Mouse (Mus musculus) CH12.LX (cell line): ENCODE results near the gene Itga2b. TPM values are rescaled to one million over a fixed set of nuclear protein-coding genes. Genes with fewer than 3 reads are reported as not detected.
A peak's percentile ranks its signal among the peaks of the same experiment; 100 is the strongest.

ENCODE experiments used
- DNase-seq: peaks from one replicate; pipeline ENCODE4 v3.0.0-alpha.2; 2013; ENCODE audit errors: extremely low read depth
- H3K27ac ChIP-seq: 2 replicates; pipeline ENCODE4 v1.5.1; 2012; ENCODE audit warnings: low read depth, mild to moderate bottlenecking, control low read depth, moderate library complexity; ENCODE audit not compliant: insufficient read depth
- H3K27me3 ChIP-seq: replicated peaks from 2 replicates; pipeline ENCODE3; 2012; ENCODE audit warnings: inconsistent platforms
- H3K36me3 ChIP-seq, 2 experiments: replicated peaks in 1 of 2; 2 replicates each; pipeline versions ENCODE3 to v1.6.1; 2012; ENCODE audit warnings: inconsistent platforms in 1 of 2, low read length in 1 of 2, mild to moderate bottlenecking in 1 of 2, mixed read lengths in 1 of 2, moderate library complexity in 1 of 2; ENCODE audit not compliant: control insufficient read depth in 1 of 2, insufficient read depth in 1 of 2
- H3K4me1 ChIP-seq, 2 experiments: 2 replicates each; pipeline ENCODE4 v1.6.1; 2012; ENCODE audit warnings: inconsistent platforms in 1 of 2, moderate library complexity in 1 of 2; ENCODE audit not compliant: insufficient read depth in 2 of 2, control insufficient read depth in 1 of 2
- H3K4me2 ChIP-seq: 2 replicates; pipeline ENCODE4 v1.6.1; 2012; ENCODE audit warnings: low read depth, mild to moderate bottlenecking, control low read depth; ENCODE audit not compliant: poor library complexity, insufficient read depth, severe bottlenecking
- H3K4me3 ChIP-seq, 3 experiments: fragments of 150-350 bp in 1 of 3; sonication (generic) in 1 of 3; replicated peaks in 1 of 3; 2 replicates each; pipeline versions ENCODE3 to v1.5.1; 2011 to 2012; ENCODE audit warnings: low read depth in 2 of 3, low read length in 2 of 3, mild to moderate bottlenecking in 2 of 3, moderate library complexity in 2 of 3, control low read depth in 1 of 3, improper control_type of control experiment in 1 of 3, inconsistent platforms in 1 of 3, mixed read lengths in 1 of 3; ENCODE audit not compliant: poor library complexity in 1 of 3
- H3K79me2 ChIP-seq: replicated peaks from 2 replicates; pipeline ENCODE4 v1.6.1; 2012; ENCODE audit warnings: mild to moderate bottlenecking, moderate library complexity; ENCODE audit not compliant: control insufficient read depth, poor library complexity, insufficient read depth, severe bottlenecking; ENCODE audit errors: extremely low read depth
- H3K9ac ChIP-seq: 2 replicates; pipeline ENCODE4 v1.6.1; 2012; ENCODE audit warnings: low read depth, mild to moderate bottlenecking, control low read depth, moderate library complexity; ENCODE audit not compliant: insufficient read depth
- H3K9me3 ChIP-seq: replicated peaks from 2 replicates; pipeline ENCODE3; 2012; ENCODE audit warnings: low read length, inconsistent platforms, mixed read lengths
- CHD1 ChIP-seq: IDR thresholded peaks from 2 replicates; pipeline ENCODE4 v1.6.1; 2012; ENCODE audit warnings: low read depth, low read length, improper control_type of control experiment, inconsistent platforms
- ELF1 ChIP-seq: IDR thresholded peaks from 2 replicates; pipeline ENCODE4 v1.6.1; 2014; ENCODE audit warnings: low read depth, mild to moderate bottlenecking, inconsistent platforms, low read length, improper control_type of control experiment
- JUND ChIP-seq: conservative IDR thresholded peaks from 2 replicates; pipeline ENCODE4 v1.6.1; 2011; ENCODE audit warnings: low read depth, low read length, improper control_type of control experiment
- KAT2A ChIP-seq: IDR thresholded peaks from 2 replicates; pipeline ENCODE4 v1.6.1; 2012; ENCODE audit warnings: low read length, improper control_type of control experiment, inconsistent platforms; ENCODE audit not compliant: insufficient replicate concordance
- MAFK ChIP-seq: IDR thresholded peaks from 2 replicates; pipeline ENCODE4 v1.6.1; 2011; ENCODE audit warnings: low read length, improper control_type of control experiment; ENCODE audit not compliant: insufficient replicate concordance
- NELFE ChIP-seq: IDR thresholded peaks from 2 replicates; pipeline ENCODE4 v1.6.1; 2011; ENCODE audit warnings: low read depth, low read length, improper control_type of control experiment
- POLR2AphosphoS2 ChIP-seq: IDR thresholded peaks from 2 replicates; pipeline ENCODE4 v1.6.1; 2011; ENCODE audit warnings: low read depth, low read length, improper control_type of control experiment
- RAD21 ChIP-seq: IDR thresholded peaks from 2 replicates; pipeline ENCODE4 v1.6.1; 2011; ENCODE audit warnings: low read depth, mild to moderate bottlenecking, low read length, improper control_type of control experiment, moderate library complexity
- RCOR1 ChIP-seq: conservative IDR thresholded peaks from 2 replicates; pipeline ENCODE4 v1.6.1; 2012; ENCODE audit warnings: low read depth, mild to moderate bottlenecking, inconsistent platforms, low read length, improper control_type of control experiment
- TBP ChIP-seq: conservative IDR thresholded peaks from 2 replicates; pipeline ENCODE4 v1.6.1; 2011; ENCODE audit warnings: low read depth, low read length, improper control_type of control experiment
- USF1 ChIP-seq: IDR thresholded peaks from 2 replicates; pipeline ENCODE4 v1.6.1; 2014; ENCODE audit warnings: low read depth, mild to moderate bottlenecking, inconsistent platforms, low read length, improper control_type of control experiment
- ZC3H11A ChIP-seq: IDR thresholded peaks from 2 replicates; pipeline ENCODE4 v1.6.1; 2012; ENCODE audit warnings: low read depth, mild to moderate bottlenecking, inconsistent platforms, low read length, improper control_type of control experiment
- ZMIZ1 ChIP-seq: IDR thresholded peaks from 2 replicates; pipeline ENCODE4 v1.6.1; 2012; ENCODE audit warnings: low read depth, mild to moderate bottlenecking, inconsistent platforms, low read length, improper control_type of control experiment
- dilution Hi-C: fragments of 300-500 bp; cut with MboI; formaldehyde crosslinking; loops from 2 replicates; pipeline ENCODE4 v1.14.3; 2020; ENCODE audit warnings: low sequenced_read_pairs; ENCODE audit not compliant: extremely low pct_unique_long_range_greater_than_20kb, extremely low pct_ligation_motif_present
- in situ Hi-C: fragments of 300-500 bp; cut with MboI; formaldehyde crosslinking; loops from 3 replicates; pipeline ENCODE4 v1.14.3; 2019; ENCODE audit warnings: low sequenced_read_pairs, low pct_ligation_motif_present, low pct_unique_long_range_greater_than_20kb, mixed read lengths
- polyA plus RNA-seq: library from polyadenylated mRNA; unstranded; fragments of >175 nt; gene quantifications from 2 replicates; pipeline ENCODE4 v1.2.1, GENCODE M21; 2012; ENCODE audit warnings: low read depth; ENCODE audit not compliant: insufficient read length
- total RNA-seq, 2 experiments: library from RNA; depleted of rRNA; stranded (reverse); fragments of 300-350 nt in 1 of 2; fragments of >200 nt in 1 of 2; gene quantifications; 2 replicates each; pipeline ENCODE4 v1.2.3; 2012 to 2014

Gene Itga2b
- total and polyA plus RNA-seq, 3 experiments, result 0.95 to 3.6 (median 3.0) TPM

DNA sequence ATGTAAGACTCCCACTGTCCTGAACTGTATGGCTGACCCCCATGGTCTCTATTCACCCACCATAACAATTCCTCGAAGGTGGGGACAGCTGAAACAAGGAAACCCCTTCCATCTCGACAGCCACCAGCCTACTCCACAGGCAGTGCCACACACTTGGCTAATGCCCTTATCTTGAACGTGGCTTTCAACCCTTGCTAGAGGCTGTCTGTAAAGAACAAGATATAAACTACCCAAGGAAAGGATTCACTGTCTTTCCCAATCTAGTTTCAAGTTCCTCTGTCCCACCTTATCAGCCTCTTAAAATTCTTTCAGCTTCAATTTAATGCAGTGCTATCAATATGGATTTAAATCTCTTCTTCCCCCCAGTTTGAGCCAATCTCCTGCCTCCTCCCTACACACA is 40.4 kb downstream of the Itga2b start:
- Histone ChIP-seq H3K9me3 (no peaks in the 10 kb centered on the region), H3K9ac (peak overlapping the region; percentile 79; the same call in 1 of the 2 replicates), H3K27me3 (no peaks in the 10 kb centered on the region), H3K27ac (no peak overlapping the region), H3K4me2 (no peak overlapping the region), H3K79me2 (no peaks in the 10 kb centered on the region), H3K4me3 (peak overlapping the region; percentile 67 to 75 (median 68)), H3K36me3 (peaks cover under 1 to 15% of the 10 kb centered on the region in 2 experiments), H3K4me1 (peaks cover 22 to 51% of the 10 kb centered on the region in 2 experiments)
- dilution Hi-C loops (no loop called here), in situ Hi-C loops (no loop called here)
- peak; percentile 6; the same call in 1 of the 2 replicates for TF ChIP-seq NELFE
- TF ChIP-seq JUND, result no peak
- no peak for DNase-seq

DNA sequence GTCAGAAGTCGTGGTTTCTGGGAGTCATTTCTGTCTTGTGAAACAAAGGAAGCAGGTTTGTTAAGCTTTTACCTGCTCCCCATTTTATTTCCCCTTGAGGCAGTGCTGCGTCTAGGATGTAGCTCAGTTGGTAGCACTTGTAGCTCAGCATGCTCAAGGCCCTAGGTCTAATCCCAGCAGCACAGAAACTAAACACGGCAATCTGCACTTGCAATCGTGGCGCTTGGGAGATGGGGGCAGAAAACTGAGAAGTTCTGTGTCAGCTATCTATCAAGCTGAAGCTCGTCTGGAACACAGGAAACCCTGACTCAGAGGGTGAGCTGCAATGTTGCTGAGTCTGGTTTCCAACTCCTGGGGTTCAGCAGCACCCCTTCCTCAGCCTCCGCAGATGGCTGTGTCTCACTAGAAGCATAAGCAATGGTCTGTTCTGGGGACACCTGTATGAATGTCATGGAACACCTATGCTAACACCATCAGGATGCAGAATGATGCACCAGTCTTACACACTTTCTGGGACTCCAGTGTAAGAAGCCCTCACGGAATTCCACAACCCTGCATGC is 40.9 kb downstream of the Itga2b start:
- no peak overlapping the region for H3K27ac ChIP-seq
- no peaks in the 10 kb centered on the region for H3K79me2 ChIP-seq
- peak overlapping the region in 1 of 3 experiments; percentile 68 for H3K4me3 ChIP-seq
- H3K4me1 ChIP-seq, result peaks cover 19 to 46% of the 10 kb centered on the region in 2 experiments
- in situ Hi-C loops, result no loop called here
- TF ChIP-seq KAT2A, result no peak
- TF ChIP-seq POLR2AphosphoS2, result no peak
- no peak for TF ChIP-seq RAD21
- no peak for TF ChIP-seq ZC3H11A
- no peak for TF ChIP-seq ELF1
- TF ChIP-seq USF1, result no peak
- TF ChIP-seq ZMIZ1, result no peak
- TF ChIP-seq TBP, result no peak
- no peak for TF ChIP-seq MAFK
- no peak for TF ChIP-seq CHD1
- TF ChIP-seq RCOR1, result no peak
- H3K9me3 ChIP-seq, result no peaks in the 10 kb centered on the region
- dilution Hi-C loops, result no loop called here
- DNase-seq, result no peak
- H3K27me3 ChIP-seq, result no peaks in the 10 kb centered on the region
- H3K4me2 ChIP-seq, result no peak overlapping the region
- H3K36me3 ChIP-seq, result peaks cover 0 to 11% of the 10 kb centered on the region in 2 experiments
- no peak overlapping the region for H3K9ac ChIP-seq
